Mouse (Mus musculus) MEL (cell line): ENCODE measurements at regions not wholly inside any gene's neighbourhood (a gene's known extent, or its start where the extent isn't known, plus 50 kb on each side); places are given as distances from the start of the nearest gene placed in this dataset.

Experiments used
- BHLHE40 ChIP-seq: IDR thresholded peaks from 2 replicates; pipeline ENCODE4 v1.6.1; 2012; ENCODE audit warnings: low read depth, mild to moderate bottlenecking, inconsistent platforms, low read length, improper control_type of control experiment, borderline replicate concordance
- CTCF ChIP-seq, 3 experiments: IDR thresholded peaks in 2 of 3; conservative IDR thresholded peaks in 1 of 3; 2 replicates each; pipeline ENCODE4 v1.5.1; 2011 to 2012; ENCODE audit warnings: low read length in 3 of 3, low read depth in 2 of 3, mild to moderate bottlenecking in 2 of 3, improper control_type of control experiment in 1 of 3, inconsistent platforms in 1 of 3, mixed read lengths in 1 of 3, moderate library complexity in 1 of 3; ENCODE audit not compliant: control insufficient read depth in 1 of 3, insufficient read depth in 1 of 3, poor library complexity in 1 of 3, severe bottlenecking in 1 of 3
- EP300 ChIP-seq, 2 experiments: IDR thresholded peaks; 2 replicates each; pipeline ENCODE4 v1.6.1; 2011; ENCODE audit warnings: improper control_type of control experiment in 2 of 2, low read length in 2 of 2, low read depth in 1 of 2, mild to moderate bottlenecking in 1 of 2
- ETS1 ChIP-seq: IDR thresholded peaks from 2 replicates; pipeline ENCODE4 v1.6.1; 2012; ENCODE audit warnings: low read depth, mild to moderate bottlenecking, inconsistent platforms, low read length, improper control_type of control experiment, moderate library complexity
- GATA1 ChIP-seq: IDR thresholded peaks from 2 replicates; pipeline ENCODE4 v1.6.1; 2011; ENCODE audit warnings: low read depth, low read length, improper control_type of control experiment
- JUND ChIP-seq: IDR thresholded peaks from 2 replicates; pipeline ENCODE4 v1.6.1; 2011; ENCODE audit warnings: low read depth, mild to moderate bottlenecking, improper control_type of control experiment, low read length
- KAT2A ChIP-seq: conservative IDR thresholded peaks from 2 replicates; pipeline ENCODE4 v1.6.1; 2012; ENCODE audit warnings: low read depth, low read length, improper control_type of control experiment, inconsistent platforms
- MXI1 ChIP-seq: IDR thresholded peaks from 2 replicates; pipeline ENCODE4 v1.6.1; 2011; ENCODE audit warnings: mild to moderate bottlenecking, low read depth, low read length, improper control_type of control experiment
- POLR2A ChIP-seq, 2 experiments: IDR thresholded peaks; 2 replicates each; pipeline ENCODE4 v1.6.1; 2011 to 2012; ENCODE audit warnings: low read length in 2 of 2, mild to moderate bottlenecking in 2 of 2, control low read depth in 1 of 2, improper control_type of control experiment in 1 of 2, low read depth in 1 of 2, moderate library complexity in 1 of 2; ENCODE audit not compliant: control insufficient read depth in 1 of 2, insufficient read depth in 1 of 2, poor library complexity in 1 of 2
- POLR2AphosphoS5 ChIP-seq: IDR thresholded peaks from 2 replicates; pipeline ENCODE4 v1.6.1; 2012; ENCODE audit warnings: low read depth, borderline replicate concordance, mild to moderate bottlenecking, inconsistent platforms, low read length, moderate library complexity, mixed read lengths
- SIN3A ChIP-seq: IDR thresholded peaks from 2 replicates; pipeline ENCODE4 v1.6.1; 2012; ENCODE audit warnings: low read length, improper control_type of control experiment, inconsistent platforms
- TBP ChIP-seq: IDR thresholded peaks from 2 replicates; pipeline ENCODE4 v1.8.0; 2011; ENCODE audit warnings: low read depth, low read length, improper control_type of control experiment
- UBTF ChIP-seq: IDR thresholded peaks from 2 replicates; pipeline ENCODE4 v1.6.1; 2012; ENCODE audit warnings: low read depth, mild to moderate bottlenecking, inconsistent platforms, low read length, improper control_type of control experiment, moderate library complexity, borderline replicate concordance; ENCODE audit not compliant: insufficient read depth
- USF1 ChIP-seq: IDR thresholded peaks from 2 replicates; pipeline ENCODE4 v1.6.1; 2014; ENCODE audit warnings: low read depth, mild to moderate bottlenecking, inconsistent platforms, low read length, improper control_type of control experiment, moderate library complexity

- TF ChIP-seq POLR2AphosphoS5 (no peak), CTCF (IDR thresholded peaks at IDR 0.05 in 2 of 3, conservative IDR thresholded peaks at IDR 0.05 in 1 of 3; ENCODE audit: control insufficient read depth in 1 of 3, insufficient read depth in 1 of 3, low read depth in 2 of 3, low read length in 3 of 3, poor library complexity in 1 of 3, severe bottlenecking in 1 of 3) (no peak), TBP (no peak), POLR2A (IDR thresholded peaks at IDR 0.05; ENCODE audit: control insufficient read depth in 1 of 2, insufficient read depth in 1 of 2, low read depth in 1 of 2, low read length in 2 of 2, poor library complexity in 1 of 2) (no peak), BHLHE40 (no peak), ETS1 (no peak), UBTF (no peak), GATA1 (no peak), JUND (no peak), EP300 (IDR thresholded peaks at IDR 0.05; ENCODE audit: low read depth in 1 of 2, low read length in 2 of 2) (no peak), KAT2A (no peak), MXI1 (no peak), SIN3A (no peak), USF1 (no peak)
Measured at GRCm38 (mm10) chr3:137057911-137058260, 283.0 kb upstream of the Emcn start.
